Mouse (Mus musculus): ENCODE results near the gene Astn2. TPM values are rescaled to one million over a fixed set of nuclear protein-coding genes. Genes with fewer than 3 reads are reported as not detected.

The Astn2 gene
- polyA plus RNA-seq, 1 experiment from 2014 or later: 0.24 TPM

- ATAC-seq (replicated peaks; ENCODE audit: low FRiP score, low read depth) (no peak), DNase-seq (ENCODE audit: low spot score) (no peak)
- Histone ChIP-seq H3K27me3 (ENCODE audit: insufficient read depth, low read length) (no peaks in the 10 kb centered on the region), H3K36me3 (ENCODE audit: insufficient read depth, low read length) (no peaks in the 10 kb centered on the region), H3K4me3 (replicated peaks; ENCODE audit: low read depth, low read length) (no peak overlapping the region), H3K4me1 (replicated peaks; ENCODE audit: insufficient read depth, low read length) (no peaks in the 10 kb centered on the region), H3K27ac (no peak overlapping the region), H3K9me3 (replicated peaks; ENCODE audit: low read length) (no peaks in the 10 kb centered on the region), H3K4me2 (ENCODE audit: low read length) (no peak overlapping the region), H3K9ac (ENCODE audit: low read depth, low read length) (no peak overlapping the region)
- no peak for TF ChIP-seq CTCF (IDR thresholded peaks at IDR 0.05; ENCODE audit: low read depth)
- 93% methylated on average over 3 of the region's 3 CpGs for WGBS
These were observed 1031.7 kb downstream of the Astn2 start for GRCm38 (mm10) chr4:65372731-65373130.

- Histone ChIP-seq H3K27me3 (ENCODE audit: insufficient read depth, low read length) (no peaks in the 10 kb centered on the region), H3K27ac (no peak overlapping the region), H3K36me3 (ENCODE audit: insufficient read depth, low read length) (no peaks in the 10 kb centered on the region), H3K4me3 (replicated peaks; ENCODE audit: low read depth, low read length) (no peak overlapping the region), H3K4me2 (ENCODE audit: low read length) (no peak overlapping the region), H3K4me1 (replicated peaks; ENCODE audit: insufficient read depth, low read length) (no peaks in the 10 kb centered on the region), H3K9ac (ENCODE audit: low read depth, low read length) (no peak overlapping the region), H3K9me3 (replicated peaks; ENCODE audit: low read length) (no peaks in the 10 kb centered on the region)
- DNase-seq (ENCODE audit: low spot score) (no peak), ATAC-seq (replicated peaks; ENCODE audit: low FRiP score, low read depth) (no peak)
- TF ChIP-seq CTCF (IDR thresholded peaks at IDR 0.05; ENCODE audit: low read depth): no peak
These were observed 1037.3 kb downstream of the Astn2 start for GRCm38 (mm10) chr4:65367135-65367534.

- H3K36me3 ChIP-seq (ENCODE audit: insufficient read depth, low read length): no peaks in the 10 kb centered on the region
- H3K4me2 ChIP-seq (ENCODE audit: low read length): no peak overlapping the region
- H3K9me3 ChIP-seq (replicated peaks; ENCODE audit: low read length): no peaks in the 10 kb centered on the region
- H3K4me1 ChIP-seq (replicated peaks; ENCODE audit: insufficient read depth, low read length): no peaks in the 10 kb centered on the region
- ATAC-seq (replicated peaks; ENCODE audit: low FRiP score, low read depth): no peak
- WGBS: 64% methylated on average over 4 of the region's 4 CpGs
- no peak overlapping the region for H3K9ac ChIP-seq (ENCODE audit: low read depth, low read length)
- TF ChIP-seq CTCF (IDR thresholded peaks at IDR 0.05; ENCODE audit: low read depth): no peak
- no peaks in the 10 kb centered on the region for H3K27me3 ChIP-seq (ENCODE audit: insufficient read depth, low read length)
- no peak for DNase-seq (ENCODE audit: low spot score)
- H3K27ac ChIP-seq: no peak overlapping the region
- no peak overlapping the region for H3K4me3 ChIP-seq (replicated peaks; ENCODE audit: low read depth, low read length)
These were observed 1049.8 kb downstream of the Astn2 start for GRCm38 (mm10) chr4:65354580-65354979.

GRCm38 (mm10) chr4:65350521-65350920, 1053.9 kb downstream of the Astn2 start:
- H3K4me2 ChIP-seq (ENCODE audit: low read length): no peak overlapping the region
- no peak overlapping the region for H3K27ac ChIP-seq
- TF ChIP-seq CTCF (IDR thresholded peaks at IDR 0.05; ENCODE audit: low read depth): no peak
- ATAC-seq (replicated peaks; ENCODE audit: low FRiP score, low read depth) (no peak), DNase-seq (ENCODE audit: low spot score) (no peak)
- H3K4me1 ChIP-seq (replicated peaks; ENCODE audit: insufficient read depth, low read length): no peaks in the 10 kb centered on the region
- H3K9ac ChIP-seq (ENCODE audit: low read depth, low read length): no peak overlapping the region
- H3K27me3 ChIP-seq (ENCODE audit: insufficient read depth, low read length): no peaks in the 10 kb centered on the region
- no peaks in the 10 kb centered on the region for H3K36me3 ChIP-seq (ENCODE audit: insufficient read depth, low read length)
- H3K9me3 ChIP-seq (replicated peaks; ENCODE audit: low read length): no peaks in the 10 kb centered on the region
- H3K4me3 ChIP-seq (replicated peaks; ENCODE audit: low read depth, low read length): no peak overlapping the region
- 79% methylated on average over 7 of the region's 7 CpGs for WGBS

- WGBS: 81% methylated on average over 3 of the region's 3 CpGs
- Histone ChIP-seq H3K9ac (ENCODE audit: low read depth, low read length) (no peak overlapping the region), H3K27ac (no peak overlapping the region), H3K9me3 (replicated peaks; ENCODE audit: low read length) (no peaks in the 10 kb centered on the region), H3K4me1 (replicated peaks; ENCODE audit: insufficient read depth, low read length) (no peaks in the 10 kb centered on the region), H3K36me3 (ENCODE audit: insufficient read depth, low read length) (no peaks in the 10 kb centered on the region), H3K4me3 (replicated peaks; ENCODE audit: low read depth, low read length) (no peak overlapping the region), H3K27me3 (ENCODE audit: insufficient read depth, low read length) (no peaks in the 10 kb centered on the region), H3K4me2 (ENCODE audit: low read length) (no peak overlapping the region)
- ATAC-seq (replicated peaks; ENCODE audit: low FRiP score, low read depth) (no peak), DNase-seq (ENCODE audit: low spot score) (no peak)
- no peak for TF ChIP-seq CTCF (IDR thresholded peaks at IDR 0.05; ENCODE audit: low read depth)
These were observed 1062.6 kb downstream of the Astn2 start for GRCm38 (mm10) chr4:65341766-65342165.

- no peak for DNase-seq (ENCODE audit: low spot score)
- no peaks in the 10 kb centered on the region for H3K36me3 ChIP-seq (ENCODE audit: insufficient read depth, low read length)
- no peak overlapping the region for H3K4me2 ChIP-seq (ENCODE audit: low read length)
- H3K9me3 ChIP-seq (replicated peaks; ENCODE audit: low read length): no peaks in the 10 kb centered on the region
- no peak overlapping the region for H3K27ac ChIP-seq
- no peaks in the 10 kb centered on the region for H3K4me1 ChIP-seq (replicated peaks; ENCODE audit: insufficient read depth, low read length)
- no peak overlapping the region for H3K9ac ChIP-seq (ENCODE audit: low read depth, low read length)
- H3K27me3 ChIP-seq (ENCODE audit: insufficient read depth, low read length): no peaks in the 10 kb centered on the region
- no peak for TF ChIP-seq CTCF (IDR thresholded peaks at IDR 0.05; ENCODE audit: low read depth)
- 37% methylated on average over 1 of the region's 1 CpGs for WGBS
- ATAC-seq (replicated peaks; ENCODE audit: low FRiP score, low read depth): no peak
- no peak overlapping the region for H3K4me3 ChIP-seq (replicated peaks; ENCODE audit: low read depth, low read length)
These were observed 1070.7 kb downstream of the Astn2 start for GRCm38 (mm10) chr4:65333718-65334117.

All from kidney, postnatal 0 days (tissue).